ENCODE assay signal across 8 mouse cellular contexts in genomic region chr4:133885991-133886501, GRCm38 (mm10). TPM values are rescaled to one million over a fixed set of nuclear protein-coding genes. Genes with fewer than 3 reads are reported as not detected.
A peak's percentile ranks its signal among the peaks of the same experiment; 100 is the strongest.
DNase-seq lines count a peak whose midpoint lies in the region; ATAC-seq lines count a peak whose summit lies in the region.

No protein-coding gene starts in this region.

- 11% methylated on average over 10 of the region's 10 CpGs for WGBS in intestine, embryonic 14.5 days
- 20% methylated on average over 10 of the region's 10 CpGs for WGBS in lung, embryonic 15.5 days

- no peaks in the 10 kb centered on the region for H3K27me3 ChIP-seq in intestine, embryonic 14.5 days (replicated peaks; ENCODE audit: control insufficient read depth, insufficient read depth, low read length)
- no peaks in the 10 kb centered on the region for H3K27me3 ChIP-seq in lung, embryonic 15.5 days

- H3K4me2 ChIP-seq in intestine, embryonic 14.5 days (ENCODE audit: low read length), result peak overlapping the region; percentile 59
- peak overlapping the region; percentile 89 for H3K4me2 ChIP-seq in lung, embryonic 15.5 days

- ATAC-seq in intestine, embryonic 14.5 days (replicated peaks; ENCODE audit: low FRiP score, low TSS enrichment, low read depth), result peak; percentile 71
- ATAC-seq in lung, embryonic 15.5 days (ENCODE audit: borderline replicate concordance, extremely low read depth, low FRiP score, low TSS enrichment), result peak; percentile 37

- no peaks in the 10 kb centered on the region for H3K9me3 ChIP-seq in intestine, embryonic 14.5 days (ENCODE audit: control insufficient read depth, low read length)
- no peaks in the 10 kb centered on the region for H3K9me3 ChIP-seq in lung, embryonic 15.5 days

- H3K4me3 ChIP-seq in intestine, embryonic 14.5 days (ENCODE audit: low read depth, low read length), result peak overlapping the region; percentile 59
- H3K4me3 ChIP-seq in lung, embryonic 15.5 days, result peak overlapping the region; percentile 77

- DNase-seq in kidney, adult 11 months, result peak; percentile 28
- no peak for DNase-seq in kidney, adult 18-20 months
- DNase-seq in cerebellum, postnatal 14 days, result peak; percentile 76 to 83
- peak; percentile 75 for DNase-seq in intestine, embryonic 14.5 days (ENCODE audit: low spot score)
- no peak for DNase-seq in frontal cortex, postnatal 36 days (ENCODE audit: low spot score in 2 of 2)
- no peak for DNase-seq in left cerebral cortex, adult 9 months (ENCODE audit: low spot score in 2 of 2)
- DNase-seq in adrenal gland, postnatal 25 days, result no peak

- H3K4me1 ChIP-seq in intestine, embryonic 14.5 days (replicated peaks; ENCODE audit: control insufficient read depth, insufficient read depth, low read length), result peaks cover 18% of the 10 kb centered on the region
- peaks cover 21% of the 10 kb centered on the region for H3K4me1 ChIP-seq in lung, embryonic 15.5 days

- H3K9ac ChIP-seq in intestine, embryonic 14.5 days (ENCODE audit: low read length), result peak overlapping the region; percentile 77
- H3K9ac ChIP-seq in lung, embryonic 15.5 days, result peak overlapping the region; percentile 30; the same call in 1 of the 2 replicates

- no peaks in the 10 kb centered on the region for H3K36me3 ChIP-seq in intestine, embryonic 14.5 days (ENCODE audit: control insufficient read depth, insufficient read depth, low read length)
- no peaks in the 10 kb centered on the region for H3K36me3 ChIP-seq in lung, embryonic 15.5 days

- H3K27ac ChIP-seq in intestine, embryonic 14.5 days (ENCODE audit: low read depth), result peak overlapping the region; percentile 71
- H3K27ac ChIP-seq in lung, embryonic 15.5 days, result peak overlapping the region; percentile 75

RNA-seq across cellular contexts. Expression of gene Rps6ka1, which starts 1.6 kb away (rescaled TPM):
- 116 and 120 TPM in 2 replicates for polyA plus RNA-seq in intestine, embryonic 14.5 days (2014; fragmentation: Nextera tagmentation; extraction: Ambion mirVana)
- 43.8 and 44.5 TPM in 2 replicates for polyA plus RNA-seq in lung, embryonic 15.5 days (2015; fragmentation: Nextera tagmentation; extraction: Ambion mirVana)
- total RNA-seq in adrenal gland, postnatal 25 days (2021), result 14.7 and 21.3 TPM in 2 replicates

Comparison
In these comparisons a context has a peak if more than half of its experiments do, and no peak if none do; other contexts are left out.
1. DNase-seq: peak in kidney, adult 11 months (single experiment), cerebellum, postnatal 14 days (2 of 2) and intestine, embryonic 14.5 days (single experiment); none in kidney, adult 18-20 months (single experiment), frontal cortex, postnatal 36 days (0 of 2), left cerebral cortex, adult 9 months (0 of 2) and adrenal gland, postnatal 25 days (single experiment).